Comparison of ENCODE assay signal across 11 mouse cellular contexts in genomic region chr13:63410578-63411298, GRCm38 (mm10).
DNase-seq lines count a peak whose midpoint lies in the region; ATAC-seq and TF ChIP-seq lines count a peak whose summit lies in the region.
"Had no signal": no experiment of that assay in that cellular context is flagged by ENCODE, and none has a peak within 500 bp of the region (broad histone marks: within the 10 kb centered on the region; RNA-seq: fewer than 3 reads in every experiment).

No protein-coding gene starts in this region.

- ATAC-seq in kidney, embryonic 14.5 days (ENCODE audit: low FRiP score, low TSS enrichment), result no peak
- ATAC-seq in liver, embryonic 16.5 days (ENCODE audit: low read depth), result peak; percentile 95
- ATAC-seq in forebrain, embryonic 12.5 days (ENCODE audit: low FRiP score), result no peak

- 81% methylated on average over 9 of the region's 9 CpGs for WGBS in kidney, embryonic 14.5 days
- WGBS in liver, embryonic 16.5 days (ENCODE audit: insufficient replicate concordance), result 27% methylated on average over 9 of the region's 9 CpGs
- 89% methylated on average over 9 of the region's 9 CpGs for WGBS in forebrain, embryonic 12.5 days

- no peaks in the 10 kb centered on the region for H3K4me1 ChIP-seq in kidney, embryonic 14.5 days (ENCODE audit: control insufficient read depth, insufficient read depth, low read length)
- H3K4me1 ChIP-seq in CH12.LX (ENCODE audit: control insufficient read depth in 1 of 2, insufficient read depth in 2 of 2), result peaks cover 4 to 14% of the 10 kb centered on the region in 2 experiments
- peaks cover 24% of the 10 kb centered on the region for H3K4me1 ChIP-seq in liver, embryonic 16.5 days (ENCODE audit: control insufficient read depth, low read depth, low read length)
- H3K4me1 ChIP-seq in forebrain, embryonic 12.5 days, result no peaks in the 10 kb centered on the region
- H3K4me1 ChIP-seq: hindbrain, embryonic 15.5 days had no signal

- H3K4me2 ChIP-seq in kidney, embryonic 14.5 days (replicated peaks; ENCODE audit: low read depth, low read length), result no peak overlapping the region
- peak overlapping the region; percentile 51 for H3K4me2 ChIP-seq in CH12.LX (ENCODE audit: insufficient read depth, low read depth, poor library complexity, severe bottlenecking)
- H3K4me2 ChIP-seq in liver, embryonic 16.5 days (ENCODE audit: low read depth, low read length), result peak overlapping the region; percentile 57
- no peak overlapping the region for H3K4me2 ChIP-seq in forebrain, embryonic 12.5 days
- H3K4me2 ChIP-seq: hindbrain, embryonic 15.5 days had no signal

- no peaks in the 10 kb centered on the region for H3K36me3 ChIP-seq in kidney, embryonic 14.5 days (ENCODE audit: control insufficient read depth, insufficient read depth, low read length)
- peaks cover 0 to 3% of the 10 kb centered on the region in 2 experiments for H3K36me3 ChIP-seq in CH12.LX (replicated peaks in 1 of 2; ENCODE audit: control insufficient read depth in 1 of 2, insufficient read depth in 1 of 2, low read length in 1 of 2)
- H3K36me3 ChIP-seq in liver, embryonic 16.5 days (ENCODE audit: control insufficient read depth, insufficient read depth), result no peaks in the 10 kb centered on the region
- H3K36me3 ChIP-seq in forebrain, embryonic 12.5 days (replicated peaks), result no peaks in the 10 kb centered on the region
- H3K36me3 ChIP-seq: hindbrain, embryonic 15.5 days had no signal

- peak; percentile 12 for DNase-seq in kidney, adult 18-20 months
- DNase-seq in CH12.LX (ENCODE audit: extremely low read depth) (no peak), MN1 (ENCODE audit: low spot score) (no peak)
- peak; percentile 57 for DNase-seq in gonadal fat pad, adult 2 months (ENCODE audit: low read depth)
- DNase-seq in adrenal gland, postnatal 14 days, result no peak
- DNase-seq: adrenal gland, postnatal 25 days; midbrain, embryonic 14.5 days had no signal

- H3K79me2 ChIP-seq in CH12.LX (replicated peaks; ENCODE audit: control insufficient read depth, extremely low read depth, insufficient read depth, poor library complexity, severe bottlenecking), result peaks cover 4% of the 10 kb centered on the region; the same call in 1 of the 2 replicates

- H3K9ac ChIP-seq in kidney, embryonic 14.5 days (ENCODE audit: low read depth, low read length), result no peak overlapping the region
- H3K9ac ChIP-seq in CH12.LX (ENCODE audit: insufficient read depth, low read depth), result peak overlapping the region; percentile 32; the same call in 1 of the 2 replicates
- peak overlapping the region; percentile 25 for H3K9ac ChIP-seq in liver, embryonic 16.5 days (ENCODE audit: low read depth, low read length)
- H3K9ac ChIP-seq in forebrain, embryonic 12.5 days, result no peak overlapping the region
- H3K9ac ChIP-seq: hindbrain, embryonic 15.5 days had no signal

- TF ChIP-seq RAD21 in CH12.LX (IDR thresholded peaks at IDR 0.05; ENCODE audit: low read depth, low read length), result no peak

- H3K27ac ChIP-seq in kidney, embryonic 14.5 days (ENCODE audit: low read depth, low read length), result no peak overlapping the region
- H3K27ac ChIP-seq in CH12.LX (ENCODE audit: insufficient read depth, low read depth), result no peak overlapping the region
- H3K27ac ChIP-seq in liver, embryonic 16.5 days (ENCODE audit: low read length), result peak overlapping the region; percentile 85
- H3K27ac ChIP-seq in forebrain, embryonic 12.5 days, result no peak overlapping the region
- H3K27ac ChIP-seq: hindbrain, embryonic 15.5 days had no signal

- no peaks in the 10 kb centered on the region for H3K9me3 ChIP-seq in kidney, embryonic 14.5 days (ENCODE audit: control insufficient read depth, low read length)
- no peaks in the 10 kb centered on the region for H3K9me3 ChIP-seq in CH12.LX (replicated peaks; ENCODE audit: low read length)
- H3K9me3 ChIP-seq in liver, embryonic 16.5 days (replicated peaks; ENCODE audit: control insufficient read depth, low read length), result no peaks in the 10 kb centered on the region
- no peaks in the 10 kb centered on the region for H3K9me3 ChIP-seq in forebrain, embryonic 12.5 days
- H3K9me3 ChIP-seq: hindbrain, embryonic 15.5 days had no signal

- no peak overlapping the region for H3K4me3 ChIP-seq in kidney, embryonic 14.5 days (ENCODE audit: low read length)
- no peak overlapping the region for H3K4me3 ChIP-seq in CH12.LX (replicated peaks in 1 of 3; ENCODE audit: low read depth in 2 of 3, low read length in 2 of 3, poor library complexity in 1 of 3)
- peak overlapping the region; percentile 31 for H3K4me3 ChIP-seq in liver, embryonic 16.5 days (ENCODE audit: low read depth, low read length)
- H3K4me3 ChIP-seq in forebrain, embryonic 12.5 days (replicated peaks), result no peak overlapping the region
- H3K4me3 ChIP-seq: hindbrain, embryonic 15.5 days had no signal

- TF ChIP-seq POLR2A in CH12.LX (IDR thresholded peaks at IDR 0.05; ENCODE audit: low read depth, low read length), result no peak

- dilution Hi-C loops in CH12.LX (cut with MboI; ENCODE audit: extremely low pct_ligation_motif_present, extremely low pct_unique_long_range_greater_than_20kb, low sequenced_read_pairs), result no loop called here

- in situ Hi-C loops in CH12.LX (cut with MboI; ENCODE audit: low pct_ligation_motif_present, low pct_unique_long_range_greater_than_20kb, low sequenced_read_pairs), result no loop called here

- no peak for TF ChIP-seq EP300 in CH12.LX (IDR thresholded peaks at IDR 0.05; ENCODE audit: low read length)

- no peaks in the 10 kb centered on the region for H3K27me3 ChIP-seq in kidney, embryonic 14.5 days (ENCODE audit: control insufficient read depth, insufficient read depth, low read length)
- H3K27me3 ChIP-seq in CH12.LX (replicated peaks), result no peaks in the 10 kb centered on the region
- no peaks in the 10 kb centered on the region for H3K27me3 ChIP-seq in liver, embryonic 16.5 days (ENCODE audit: control insufficient read depth, insufficient read depth, low read depth, low read length)
- H3K27me3 ChIP-seq in forebrain, embryonic 12.5 days, result no peaks in the 10 kb centered on the region
- H3K27me3 ChIP-seq: hindbrain, embryonic 15.5 days had no signal

- no peak for TF ChIP-seq CTCF in CH12.LX (conservative IDR thresholded peaks at IDR 0.05 in 1 of 2, IDR thresholded peaks at IDR 0.05 in 1 of 2; ENCODE audit: low read depth in 2 of 2, low read length in 2 of 2)

TF ChIP-seq in CH12.LX, 34 proteins besides CTCF, POLR2A, EP300 and RAD21:
- TF ChIP-seq ZKSCAN1 (IDR thresholded peaks at IDR 0.05; ENCODE audit: borderline replicate concordance, low read depth, low read length) (no peak), MXI1 (IDR thresholded peaks at IDR 0.05; ENCODE audit: low read depth, low read length) (no peak), UBTF (IDR thresholded peaks at IDR 0.05; ENCODE audit: low read depth, low read length) (no peak), NRF1 (IDR thresholded peaks at IDR 0.05; ENCODE audit: low read depth, low read length) (no peak), NELFE (IDR thresholded peaks at IDR 0.05; ENCODE audit: low read depth, low read length) (no peak), USF2 (conservative IDR thresholded peaks at IDR 0.05; ENCODE audit: low read depth, low read length) (no peak), TCF12 (IDR thresholded peaks at IDR 0.05; ENCODE audit: low read depth, low read length) (no peak), SMC3 (IDR thresholded peaks at IDR 0.05; ENCODE audit: low read depth, low read length) (no peak), ELF1 (IDR thresholded peaks at IDR 0.05; ENCODE audit: low read depth, low read length) (no peak), ETS1 (conservative IDR thresholded peaks at IDR 0.05; ENCODE audit: low read depth, low read length) (no peak), MAZ (IDR thresholded peaks at IDR 0.05; ENCODE audit: low read depth, low read length) (no peak)

Comparison
In these comparisons a context has a peak if more than half of its experiments do, and no peak if none do; other contexts are left out.
1. DNase-seq: peak in kidney, adult 18-20 months (single experiment) and gonadal fat pad, adult 2 months (single experiment); none in CH12.LX (single experiment), adrenal gland, postnatal 14 days (single experiment) and MN1 (single experiment).
2. H3K4me2 ChIP-seq: peak in CH12.LX (single experiment) and liver, embryonic 16.5 days (single experiment); none in kidney, embryonic 14.5 days (single experiment) and forebrain, embryonic 12.5 days (single experiment).
3. H3K9ac ChIP-seq: peak in CH12.LX (single experiment) and liver, embryonic 16.5 days (single experiment); none in kidney, embryonic 14.5 days (single experiment) and forebrain, embryonic 12.5 days (single experiment).